Mouse (Mus musculus): ENCODE results near the gene 2200002D01Rik.
"Not testable (repeated sequence)": the region's sequence is repeated elsewhere in the genome, so short reads cannot be mapped to it uniquely, and the experiment has no call there.

2200002D01Rik gene

DNA sequence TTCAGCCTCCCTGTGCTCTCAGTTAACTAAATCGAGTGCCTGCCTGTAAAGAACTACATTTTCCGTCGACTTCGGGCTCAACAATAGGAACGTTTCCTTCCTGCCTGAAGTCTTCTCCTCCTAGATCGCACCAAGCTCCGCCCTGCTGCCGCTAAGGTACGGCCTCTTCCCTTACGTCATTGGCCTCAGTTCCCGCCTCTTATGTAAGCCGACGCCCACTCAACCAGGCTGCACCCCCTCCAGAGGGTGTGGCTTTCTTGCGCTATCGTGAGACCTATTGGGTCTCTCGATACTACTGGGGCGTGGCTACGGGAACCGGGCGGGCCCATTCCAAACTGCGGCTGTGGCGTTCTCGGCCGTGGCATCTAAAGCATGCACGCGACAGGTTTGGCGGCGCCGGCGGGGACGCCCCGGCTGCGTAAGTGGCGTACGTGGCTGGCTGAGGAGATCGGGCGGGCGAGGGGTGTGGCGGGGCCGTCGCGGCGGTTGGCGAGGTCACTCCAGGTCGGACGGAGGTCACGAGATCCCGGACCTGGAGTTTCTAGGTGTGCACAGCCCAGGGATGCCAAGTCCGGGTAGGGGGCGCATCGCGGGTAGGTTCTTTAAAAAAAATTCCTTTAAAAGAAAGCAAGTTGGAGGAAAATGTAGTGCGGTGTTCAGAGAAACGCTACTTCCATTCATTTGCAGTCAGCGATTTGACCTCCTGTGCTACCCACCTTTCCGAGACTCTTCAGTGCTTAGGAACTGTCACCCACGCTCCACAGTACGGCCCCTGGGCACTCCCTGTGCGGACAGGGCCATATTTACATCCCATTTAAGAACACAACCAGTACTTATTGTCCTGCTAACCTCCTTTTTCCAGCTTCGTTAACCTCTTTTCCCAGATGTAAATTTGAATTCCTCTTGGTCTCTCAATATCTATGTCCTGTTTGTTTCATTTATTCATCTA lies 10.0 kb downstream of the 2200002D01Rik start, which contains the start of gene Yif1b:
Yif1b (plus strand) TSS at position 311 of the 949 bp plus-strand sequence.
- peak; percentile 99 for DNase-seq (ENCODE audit: extremely low spot score)

DNA sequence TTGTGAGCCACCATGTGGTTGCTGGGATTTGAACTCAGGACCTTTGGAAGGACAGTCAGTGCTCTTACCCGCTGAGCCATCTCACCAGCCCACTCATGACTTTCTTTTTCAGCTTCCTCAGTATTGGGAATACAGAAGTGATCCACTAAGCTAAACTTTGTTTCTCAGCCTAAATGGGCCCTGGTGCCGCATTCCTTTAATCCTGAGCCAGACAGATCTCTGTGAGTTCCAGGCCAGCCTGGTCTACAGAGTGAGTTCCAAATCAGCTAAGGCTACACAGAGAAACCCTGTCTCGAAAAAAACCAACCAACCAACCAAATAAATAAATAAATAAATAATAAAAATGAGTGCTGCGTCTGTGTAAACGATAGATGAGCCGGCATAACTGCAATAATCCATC lies 10.7 kb downstream of the 2200002D01Rik start:
- DNase-seq (ENCODE audit: extremely low spot score) = not testable (repeated sequence)

DNA sequence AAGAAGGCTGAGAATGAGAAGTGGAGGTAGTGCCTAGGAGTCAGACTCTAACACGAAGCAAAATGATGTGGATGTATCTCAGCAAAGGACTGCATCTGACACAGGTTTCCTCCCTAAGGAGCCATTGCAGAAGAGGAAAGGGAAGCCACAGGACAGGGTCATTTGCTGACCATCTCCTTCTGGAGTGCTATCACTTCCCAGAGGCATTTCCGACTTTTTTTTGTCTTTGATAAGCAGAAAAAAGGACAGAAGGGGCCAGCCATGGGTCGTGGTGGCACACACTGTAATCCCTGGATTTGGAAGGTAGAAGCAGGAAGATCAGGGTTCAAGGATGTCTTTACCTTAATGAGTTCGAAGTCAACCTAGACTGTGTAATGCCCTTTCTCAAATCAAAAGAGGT lies 11.7 kb downstream of the 2200002D01Rik start:
- DNase-seq (ENCODE audit: extremely low spot score) = no peak

DNA sequence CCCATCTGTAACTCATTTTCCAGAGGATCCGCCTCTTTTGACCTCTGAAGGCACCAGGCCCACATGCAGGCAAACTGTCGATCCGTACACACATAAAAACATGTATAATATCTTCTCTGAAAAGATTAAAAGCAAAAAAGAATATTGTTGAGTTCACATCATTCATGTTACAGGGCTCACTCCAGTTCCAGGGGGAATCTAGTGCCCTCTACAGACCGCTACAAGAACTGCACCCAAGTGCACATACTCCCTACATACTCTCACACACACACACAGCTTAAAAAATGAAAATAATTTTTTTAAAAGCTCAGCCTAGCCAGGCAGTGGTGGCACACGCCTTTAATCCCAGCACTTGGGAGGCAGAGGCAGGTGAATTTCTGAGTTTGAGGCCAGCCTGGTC lies 13.6 kb downstream of the 2200002D01Rik start:
- DNase-seq (ENCODE audit: extremely low spot score) = no peak

DNA sequence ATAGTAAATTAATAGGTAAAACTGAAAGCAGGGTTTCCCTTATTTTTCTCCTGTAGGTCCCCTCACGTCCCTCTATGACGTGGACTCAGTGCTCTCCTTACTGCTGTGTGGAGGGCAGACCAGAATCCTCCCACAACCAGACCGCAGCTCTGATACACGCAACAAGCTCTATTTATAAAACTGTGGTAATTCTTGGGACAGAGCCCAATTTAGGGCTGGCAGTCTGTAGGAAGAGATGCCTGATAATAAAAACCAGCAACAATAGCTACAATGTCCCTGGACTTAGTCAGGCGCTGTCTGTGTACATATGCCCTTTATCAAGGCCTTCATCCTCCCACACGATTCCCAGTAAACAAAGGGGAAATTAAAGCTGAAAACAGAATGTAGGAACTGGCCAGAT lies 14.5 kb downstream of the 2200002D01Rik start:
- DNase-seq (ENCODE audit: extremely low spot score) = no peak

DNA sequence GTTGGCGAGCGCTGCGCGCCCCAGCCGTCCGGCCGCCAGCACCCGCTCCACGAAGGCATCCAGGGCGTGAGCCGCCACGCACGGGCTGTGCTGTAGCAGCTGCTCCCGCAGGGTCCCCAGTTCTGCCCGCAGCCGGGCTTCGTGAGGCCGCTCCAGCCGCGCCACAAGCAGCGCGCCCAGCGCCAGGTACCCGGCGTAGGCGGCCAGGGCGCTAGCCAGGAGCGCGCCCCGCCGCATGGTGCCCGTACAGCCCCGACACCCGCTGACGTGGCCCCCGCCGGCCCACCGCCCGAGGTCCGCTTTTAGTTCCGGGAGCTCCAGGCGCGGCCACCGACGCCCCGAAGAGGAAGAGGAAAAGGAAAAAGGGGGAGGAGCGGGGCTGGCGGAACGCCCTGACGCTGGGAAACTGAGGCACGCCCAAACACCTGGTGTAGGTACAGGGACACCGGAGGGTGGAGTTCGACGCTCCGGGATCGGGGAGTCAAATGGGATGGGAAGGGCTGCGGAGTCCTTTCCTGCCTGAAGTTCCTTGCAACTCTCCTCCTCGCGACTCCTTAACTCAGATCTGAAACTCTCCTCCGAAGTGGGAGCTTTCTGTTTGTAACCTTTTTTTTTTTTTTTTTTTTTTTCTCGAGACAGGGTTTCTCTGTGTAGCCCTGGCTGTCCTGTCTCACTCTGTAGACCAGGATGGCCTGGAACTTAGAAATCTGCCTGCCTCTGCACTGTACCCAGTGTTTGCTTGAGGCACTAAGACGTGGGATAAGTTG lies 15.8 kb downstream of the 2200002D01Rik start, which contains the start of gene Kcnk6:
Kcnk6 (minus strand) TSS at position 269 of the 767 bp plus-strand sequence.
- DNase-seq (ENCODE audit: extremely low spot score) = no peak

- DNase-seq (ENCODE audit: extremely low spot score) = no peak
Observed at GRCm38 (mm10) chr7:29231517-29231916, 16.7 kb downstream of the 2200002D01Rik start.

- no peak for DNase-seq (ENCODE audit: extremely low spot score)
Observed at GRCm38 (mm10) chr7:29230560-29230959, 17.7 kb downstream of the 2200002D01Rik start.

GRCm38 (mm10) chr7:29228202-29228601 lies 20.1 kb downstream of the 2200002D01Rik start:
- no peak for DNase-seq (ENCODE audit: extremely low spot score)

GRCm38 (mm10) chr7:29225520-29225919 lies 22.7 kb downstream of the 2200002D01Rik start:
- DNase-seq (ENCODE audit: extremely low spot score) = no peak

DNA sequence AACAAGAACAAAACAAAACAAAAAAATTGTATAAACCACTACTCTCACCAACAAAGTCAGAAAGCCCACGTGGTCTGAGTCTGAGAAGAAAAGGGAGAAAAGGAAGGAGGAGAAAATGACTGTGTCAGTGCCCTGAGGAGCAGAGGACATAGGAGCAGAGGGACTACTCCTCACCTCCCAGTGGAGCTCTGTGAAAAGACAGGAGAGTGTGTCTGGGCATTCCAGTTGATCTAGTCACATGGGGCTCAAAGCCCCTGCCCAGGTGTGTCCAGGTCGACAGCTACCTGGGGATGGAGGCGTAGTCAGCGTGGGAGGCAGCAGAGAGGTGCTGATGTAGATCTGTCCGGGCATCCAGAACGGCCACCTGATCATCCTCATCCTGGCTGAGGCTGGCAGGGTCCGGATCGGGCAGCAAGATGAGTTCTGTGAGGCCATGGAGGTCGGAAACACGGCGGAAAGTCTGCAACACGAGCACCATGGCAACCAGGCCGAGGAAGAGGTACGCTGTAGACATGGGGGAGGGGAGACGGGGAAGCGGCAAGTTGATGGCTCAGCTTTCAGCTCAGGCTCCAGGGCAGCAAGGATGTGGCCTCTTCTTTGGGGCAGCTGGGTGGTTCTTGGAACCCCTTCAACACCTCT lies 23.4 kb downstream of the 2200002D01Rik start:
- no peak for DNase-seq (ENCODE audit: extremely low spot score)

DNA sequence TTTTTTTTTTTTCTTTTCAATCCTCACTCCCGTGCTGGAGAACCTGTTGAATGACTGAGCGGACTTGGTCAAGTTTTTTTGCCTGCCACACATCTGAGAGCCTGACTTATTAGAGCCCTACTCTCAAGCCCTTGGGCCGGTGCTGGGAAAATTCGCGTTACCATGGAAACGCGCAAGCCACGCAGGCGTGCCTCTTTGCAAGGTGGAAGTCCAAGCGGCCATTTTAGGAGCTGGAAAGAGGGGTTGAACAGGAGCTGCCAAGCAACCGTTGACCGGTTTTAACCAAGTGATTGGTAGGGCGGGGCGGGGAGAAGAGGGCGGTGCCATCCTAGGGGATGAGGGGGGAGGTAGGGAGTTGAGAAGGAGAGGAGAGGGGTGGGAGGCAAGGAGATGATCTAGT lies 33.4 kb downstream of the 2200002D01Rik start:
- DNase-seq (ENCODE audit: extremely low spot score) = no peak

DNA sequence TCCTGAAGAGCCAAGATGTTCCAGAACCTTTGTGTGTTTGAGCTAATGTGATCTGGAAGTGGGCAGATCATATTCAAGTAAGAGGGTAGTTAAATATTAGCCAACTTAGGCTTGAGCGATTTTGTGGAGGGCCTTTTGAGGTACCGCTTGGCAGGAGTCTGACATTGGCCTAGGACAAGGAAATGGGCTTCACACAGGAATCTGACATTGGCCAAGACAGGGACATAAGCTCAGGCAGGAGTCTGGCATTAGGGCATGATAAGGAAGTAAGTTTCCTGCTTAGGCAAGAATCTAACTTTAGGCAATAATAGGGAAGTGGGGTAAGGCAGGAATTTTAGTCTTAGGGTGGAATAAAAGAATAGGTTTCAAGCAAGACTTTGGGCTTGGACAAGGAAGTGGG lies 34.0 kb downstream of the 2200002D01Rik start:
- DNase-seq (ENCODE audit: extremely low spot score) = no peak

DNA sequence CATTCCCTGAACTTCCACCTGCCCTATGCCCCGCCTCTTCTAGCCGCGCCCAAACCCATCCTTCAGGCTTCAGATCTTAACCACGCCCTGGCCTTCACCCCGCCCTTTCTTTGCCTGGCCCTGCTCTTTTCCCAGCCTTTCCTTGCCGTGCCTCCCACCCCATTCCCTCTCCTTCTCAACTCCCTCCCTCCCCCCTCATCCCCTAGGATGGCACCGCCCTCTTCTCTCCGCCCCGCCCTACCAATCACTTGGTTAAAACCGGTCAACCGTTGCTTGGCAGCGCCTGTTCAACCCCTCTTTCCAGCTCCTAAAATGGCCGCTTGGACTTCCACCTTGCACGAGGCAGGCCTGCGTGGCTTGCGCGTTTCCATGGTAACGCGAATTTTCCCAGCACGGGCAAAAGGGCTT lies 34.6 kb downstream of the 2200002D01Rik start, which contains the start of gene Catsperg1:
Catsperg1 (minus strand) TSS at position 361 of the 408 bp plus-strand sequence.
- peak; percentile 85 for DNase-seq (ENCODE audit: extremely low spot score)

- DNase-seq (ENCODE audit: extremely low spot score) = not testable (repeated sequence)
Observed at GRCm38 (mm10) chr7:29212775-29213560, 35.3 kb downstream of the 2200002D01Rik start.

DNA sequence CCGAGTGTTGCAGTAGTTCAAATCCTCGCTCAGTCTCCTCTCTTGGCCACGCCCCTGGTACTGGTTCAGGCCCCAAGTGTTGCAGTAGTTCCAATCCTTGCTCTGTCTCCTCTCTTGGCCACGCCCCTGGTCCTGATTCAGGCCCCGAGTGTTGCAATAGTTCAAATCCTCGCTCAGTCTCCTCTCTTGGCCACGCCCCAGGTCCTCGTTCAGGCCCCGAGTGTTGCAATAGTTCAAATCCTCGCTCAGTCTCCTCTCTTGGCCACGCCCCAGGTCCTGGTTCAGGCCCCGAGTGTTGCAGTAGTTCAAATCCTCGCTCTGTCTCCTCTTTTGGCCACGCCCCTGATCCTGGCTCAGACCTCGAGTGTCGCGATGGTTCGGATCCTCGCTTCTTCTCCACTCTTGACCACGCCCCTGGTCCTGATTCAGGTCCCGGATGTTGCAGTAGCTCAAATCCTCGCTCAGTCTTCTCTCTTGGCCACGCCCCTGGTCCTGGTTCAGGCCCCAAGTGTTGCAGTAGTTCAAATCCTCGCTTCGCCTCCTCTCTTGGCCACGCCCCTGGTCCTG lies 36.0 kb downstream of the 2200002D01Rik start:
- DNase-seq (ENCODE audit: extremely low spot score) = peak; percentile 35

DNA sequence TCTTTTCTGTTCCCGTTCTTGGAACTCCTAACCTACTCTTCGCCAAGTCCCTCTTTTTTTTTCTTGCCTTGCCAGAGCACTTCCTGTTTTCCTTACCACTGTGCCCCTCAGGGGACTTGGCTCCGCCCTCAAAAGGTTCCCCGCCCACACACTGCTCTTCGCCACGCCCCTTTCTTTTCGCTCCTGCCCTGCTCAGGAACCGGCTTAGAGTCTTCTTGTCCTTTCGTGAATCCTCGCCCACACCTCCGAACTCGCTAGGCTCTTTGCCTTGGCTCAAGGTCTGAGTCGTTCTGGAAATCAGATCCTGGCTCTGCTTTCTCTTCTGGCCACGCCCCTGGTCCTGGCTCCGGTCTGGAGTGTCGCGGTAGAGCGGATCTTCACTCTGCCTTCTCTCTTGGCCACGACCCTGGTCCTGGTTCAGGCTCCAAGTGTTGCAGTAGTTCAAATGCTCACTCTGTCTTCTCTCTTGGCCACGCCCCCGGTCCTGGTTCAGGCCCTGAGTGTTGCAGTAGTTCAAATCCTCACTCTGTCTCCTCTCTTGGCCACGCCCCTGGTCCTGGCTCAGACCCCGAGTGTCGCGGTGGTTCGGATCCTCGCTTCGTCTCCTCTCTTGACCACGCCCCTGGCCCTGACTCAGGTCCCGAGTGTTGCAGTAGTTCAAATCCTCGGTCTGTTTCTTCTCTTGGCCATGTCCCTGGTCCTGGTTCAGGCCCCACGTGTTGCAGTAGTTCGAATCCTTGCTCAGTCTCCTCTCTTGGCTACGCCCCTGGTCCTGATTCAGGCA lies 36.7 kb downstream of the 2200002D01Rik start:
- peak; percentile 87 for DNase-seq (ENCODE audit: extremely low spot score)

GRCm38 (mm10) chr7:29211013-29211412 lies 37.3 kb downstream of the 2200002D01Rik start:
- DNase-seq (ENCODE audit: extremely low spot score) = not testable (repeated sequence)

GRCm38 (mm10) chr7:29202577-29202976 lies 45.7 kb downstream of the 2200002D01Rik start:
- DNase-seq (ENCODE audit: extremely low spot score) = no peak

Measured in embryo, embryonic 9.5 days (tissue).